Mouse (Mus musculus) kidney, postnatal 10 days (tissue): ENCODE data around the gene Gabra6.

Experiments used
- DNase-seq: peaks from one replicate; pipeline ENCODE4 v3.0.0; 2021; ENCODE audit warnings: mixed read lengths

Gabra6 gene

DNA sequence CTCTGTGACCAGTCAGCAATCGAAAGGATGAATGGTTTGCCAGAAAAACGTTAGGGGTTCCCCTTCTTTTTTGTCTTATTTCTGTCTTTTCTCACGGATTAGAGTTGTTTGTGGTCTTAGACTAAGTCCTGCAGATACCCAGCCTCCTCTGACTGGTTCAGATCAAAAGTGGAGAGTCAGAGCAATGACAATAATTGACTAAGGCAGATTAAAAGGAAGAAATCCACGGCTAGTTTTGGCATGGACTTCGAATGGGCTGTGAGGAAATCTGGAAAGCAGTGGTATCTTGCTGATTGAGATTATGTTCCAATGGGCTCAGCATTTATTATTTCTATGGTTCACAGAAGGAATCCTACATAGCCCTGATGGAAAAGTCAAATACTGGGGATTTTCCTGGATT lies at the start of gene Gabra6:
Gabra6 (minus strand) TSS at position 191 of the 400 bp plus-strand sequence.
- no peak for DNase-seq

DNA sequence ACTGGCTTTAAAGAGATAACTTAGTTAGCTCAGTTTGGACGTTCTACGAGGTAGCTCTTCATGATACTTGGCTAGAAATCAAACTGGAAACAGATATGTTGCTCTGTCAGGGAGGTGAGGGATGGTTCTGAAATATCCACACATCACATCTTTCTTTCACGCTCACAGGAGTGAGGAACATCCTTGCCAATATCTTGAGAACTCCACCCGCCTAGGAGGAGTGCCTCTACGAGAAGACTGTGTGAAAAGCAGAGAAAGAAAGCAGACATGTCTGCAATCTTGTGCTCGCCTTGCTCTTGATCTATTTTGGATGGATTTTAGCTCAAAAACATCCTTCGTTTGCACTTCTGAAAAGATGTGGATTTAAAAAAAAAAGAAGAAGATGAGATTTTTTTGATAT lies 44.7 kb upstream of the Gabra6 start:
- DNase-seq, result no peak

DNA sequence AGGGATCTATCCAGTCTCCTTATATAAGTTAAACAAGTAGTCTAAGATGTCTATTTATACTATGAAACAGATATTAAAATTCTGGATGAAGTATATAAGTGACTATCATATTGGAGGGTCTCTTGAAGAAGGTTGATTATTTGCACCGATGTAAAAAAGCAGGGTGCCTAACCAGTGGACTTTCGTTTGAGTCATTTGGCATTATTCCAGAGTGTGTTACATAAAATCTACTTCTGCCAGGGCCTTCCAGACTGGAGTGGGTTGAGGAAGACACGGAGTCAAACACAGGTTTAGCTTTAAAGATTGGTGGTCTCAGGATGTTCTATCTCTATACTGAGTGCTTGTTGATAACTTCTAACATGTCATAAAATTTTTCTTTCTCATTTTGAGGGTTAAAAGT lies 11.2 kb upstream of the Gabra6 start:
- no peak for DNase-seq

DNA sequence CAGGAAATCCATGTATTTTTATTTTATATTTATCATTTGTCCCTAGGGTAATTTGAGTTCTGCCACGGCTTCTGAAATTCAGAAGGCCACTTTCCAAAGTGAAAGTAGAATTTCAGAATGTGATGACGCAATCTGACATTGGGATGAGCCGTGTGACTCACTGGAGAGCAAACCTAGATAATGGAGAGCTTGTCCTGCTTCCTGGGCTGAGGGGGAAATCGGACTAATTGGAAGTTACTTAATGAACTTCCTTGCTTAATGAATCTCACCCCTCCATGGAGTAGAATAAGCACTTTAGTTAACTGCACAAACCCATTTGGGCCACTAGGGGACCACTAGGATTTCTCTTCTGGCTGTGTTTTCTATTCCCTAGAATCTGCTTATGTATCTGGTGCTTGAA lies 5.4 kb upstream of the Gabra6 start:
- DNase-seq, result no peak

DNA sequence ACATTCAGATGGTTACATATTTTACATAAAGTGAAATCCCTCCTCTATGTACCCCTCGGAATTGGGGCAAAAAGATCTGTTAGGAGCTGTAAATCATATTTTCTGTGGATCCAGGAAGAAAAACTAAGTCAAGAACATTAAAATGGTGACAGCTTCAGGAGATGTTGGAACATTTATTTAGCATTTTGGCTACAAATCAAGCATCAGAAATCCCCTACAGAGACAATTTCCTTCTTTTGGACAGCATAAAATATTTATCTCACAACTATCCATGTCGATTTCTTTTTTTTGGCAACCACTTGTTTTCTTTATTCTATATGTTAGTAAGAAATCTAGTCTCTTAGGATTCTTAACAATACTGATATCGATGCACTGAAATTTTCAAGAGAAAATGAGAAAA lies 688 bp upstream of the Gabra6 start:
- no peak for DNase-seq

DNA sequence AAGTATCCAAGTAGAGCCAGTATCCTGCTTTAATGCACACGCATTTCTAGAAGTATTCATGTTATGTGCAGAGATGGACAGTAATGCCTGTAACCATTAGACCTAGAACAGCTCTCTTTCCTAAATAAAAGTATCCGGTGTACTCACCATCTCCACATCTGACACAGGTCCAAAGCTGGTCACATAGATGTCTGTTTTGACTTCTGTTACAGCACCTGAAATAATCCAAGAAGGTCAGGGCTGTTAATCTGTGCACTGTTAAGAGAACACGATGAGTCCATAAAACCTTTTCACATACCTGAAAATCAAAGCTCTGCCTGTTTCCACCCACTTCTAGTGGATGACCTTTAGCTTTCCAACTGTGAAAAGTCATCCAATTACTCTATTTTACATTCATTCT lies 1.4 kb downstream of the Gabra6 start:
- no peak for DNase-seq

DNA sequence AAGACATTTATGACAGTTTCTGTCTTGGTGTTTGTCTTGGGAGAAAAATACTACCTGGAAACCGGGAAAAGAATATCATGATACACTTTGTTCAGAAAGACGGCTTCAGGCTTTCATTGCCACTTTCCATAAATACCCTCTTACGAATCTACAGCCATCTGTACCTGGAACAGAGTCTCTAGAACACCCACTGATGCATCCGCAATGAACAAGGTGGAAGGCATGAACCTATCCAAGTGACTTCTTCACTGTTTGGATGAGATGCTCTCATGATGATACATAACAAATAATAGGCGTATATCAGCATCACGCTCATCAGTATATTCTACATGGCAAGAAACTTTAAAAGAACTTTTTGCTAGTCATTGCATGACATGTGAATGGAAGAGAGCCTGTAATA lies 1.8 kb downstream of the Gabra6 start:
- DNase-seq, result no peak

DNA sequence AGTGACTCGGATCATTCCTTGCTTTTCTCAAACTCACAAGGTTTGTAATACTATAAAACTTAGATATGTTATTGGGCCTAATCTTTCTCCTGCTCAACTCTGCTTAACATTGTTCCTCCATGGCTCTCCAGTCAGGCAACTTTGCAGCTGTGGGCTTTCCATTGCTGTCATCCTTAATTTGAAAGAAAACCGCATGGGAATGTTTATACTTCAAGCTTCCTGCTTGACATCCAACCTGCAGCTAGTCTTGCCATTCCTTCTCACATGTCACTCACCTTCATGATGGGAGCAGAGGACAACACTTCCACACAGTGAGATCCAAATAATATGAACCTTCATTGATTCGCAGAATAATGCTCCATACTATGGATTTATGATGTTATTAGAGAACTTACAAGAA lies 2.9 kb downstream of the Gabra6 start:
- no peak for DNase-seq

DNA sequence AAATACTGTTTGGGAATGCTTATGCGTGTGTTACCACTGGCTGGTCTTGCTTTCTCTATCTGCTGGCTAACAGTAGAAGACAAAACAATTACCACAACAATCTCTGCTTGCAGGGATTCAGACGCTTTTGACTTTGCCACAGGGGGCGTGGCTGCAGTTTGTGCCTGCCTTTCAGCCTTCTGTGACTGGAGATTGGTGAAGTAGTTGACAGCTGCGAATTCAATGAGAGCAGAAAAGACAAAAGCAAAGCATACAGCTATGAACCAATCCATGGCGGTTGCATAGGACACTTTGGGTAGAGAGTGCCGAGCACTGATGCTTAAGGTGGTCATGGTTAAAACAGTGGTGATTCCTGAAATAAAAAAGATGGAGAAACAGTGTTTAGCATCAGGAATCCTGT lies 6.0 kb downstream of the Gabra6 start:
- DNase-seq, result no peak

DNA sequence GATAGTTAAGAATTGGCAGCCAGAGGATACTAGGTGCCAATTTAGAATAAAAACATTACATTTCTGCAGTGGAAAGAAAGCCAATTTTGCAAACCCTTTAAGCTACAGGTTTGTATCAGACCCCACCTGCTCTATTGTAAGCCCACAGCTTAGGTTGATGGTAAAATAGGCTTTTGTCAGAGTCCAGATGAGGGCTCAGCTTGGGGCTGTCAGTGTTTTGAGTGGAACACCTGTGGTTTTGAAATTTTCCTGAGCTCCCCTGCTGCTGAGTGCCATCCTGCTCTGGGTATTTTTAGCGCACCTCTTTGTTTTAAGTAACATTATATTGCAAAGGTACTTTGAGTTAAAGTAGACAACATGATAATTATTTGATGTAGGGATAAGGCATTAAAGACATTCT lies 10.0 kb downstream of the Gabra6 start:
- no peak for DNase-seq

DNA sequence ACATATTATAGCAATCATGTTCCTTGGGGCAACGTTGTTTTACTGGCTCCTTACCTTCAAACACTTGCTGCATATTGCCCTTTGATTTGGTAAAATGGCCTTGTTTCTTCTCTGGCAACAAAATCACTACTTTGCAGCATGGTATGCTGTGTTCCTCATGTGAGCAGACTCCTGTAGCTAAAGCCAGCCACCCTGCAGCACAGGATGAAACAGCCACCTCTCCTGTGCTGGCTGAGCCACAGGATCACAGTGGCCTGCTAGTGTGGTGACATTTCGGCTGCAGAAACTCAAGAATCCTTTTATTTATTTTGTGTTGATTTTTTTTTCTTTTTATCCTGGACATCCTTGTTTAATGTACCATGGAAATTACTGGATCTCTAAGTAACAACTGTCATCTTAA lies 11.8 kb downstream of the Gabra6 start:
- no peak for DNase-seq

DNA sequence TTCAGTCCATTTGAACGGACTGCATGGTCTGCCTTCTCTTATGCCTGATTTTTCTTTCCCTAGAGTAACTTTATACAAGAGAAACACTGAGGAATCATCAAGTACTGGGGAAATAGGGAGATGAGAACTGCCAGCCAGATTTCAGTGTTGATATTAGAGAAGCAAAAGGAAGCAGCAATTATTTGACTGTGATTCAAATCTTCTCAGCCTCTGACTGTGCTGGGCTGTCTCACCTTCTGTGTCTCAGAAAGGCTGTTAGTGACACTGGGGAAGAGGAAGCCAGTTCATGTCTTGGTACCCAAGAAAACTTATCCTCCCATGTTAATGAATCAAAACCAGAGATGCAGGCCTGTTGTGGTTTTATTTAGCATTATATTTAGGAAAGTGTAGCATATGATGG lies 14.8 kb downstream of the Gabra6 start:
- DNase-seq, result no peak

DNA sequence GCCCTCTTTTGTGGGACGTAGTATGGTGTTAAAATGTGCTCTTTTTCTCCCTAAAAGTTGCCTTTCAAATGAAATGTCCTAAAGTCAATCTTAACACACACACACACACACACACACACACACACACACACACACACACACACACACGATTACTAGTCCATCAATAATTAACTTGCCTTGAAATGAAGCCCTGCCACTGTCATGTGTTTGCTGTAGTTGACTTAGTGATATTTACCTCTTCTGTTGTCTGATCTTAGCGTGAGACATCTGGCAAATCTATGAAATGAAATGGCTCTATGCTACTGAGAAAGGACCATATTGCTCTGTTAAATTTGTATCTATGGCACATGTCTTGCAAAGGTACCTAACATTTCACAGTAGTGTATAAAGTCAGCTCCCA lies 61.9 kb downstream of the Gabra6 start:
- no peak for DNase-seq
